Mouse (Mus musculus) left cerebral cortex, postnatal 25 days (tissue): Measurements from ENCODE around the gene Mkrn2os. TPM values are rescaled to one million over a fixed set of nuclear protein-coding genes. Genes with fewer than 3 reads are reported as not detected.

Experiments
- DNase-seq, 2 experiments: peaks; one replicate each; pipeline ENCODE4 v3.0.0; 2022; ENCODE audit warnings: low spot score in 2 of 2, mixed read lengths in 1 of 2
- intact Hi-C: fragments of 180-260 bp; cut with DNase I; formaldehyde crosslinking; loops from one replicate; pipeline ENCODE4 v1.15.1; 2025
- total RNA-seq, 2 experiments: library from RNA; stranded (reverse); gene quantifications; 2 replicates each; pipeline ENCODE4 v1.2.3; 2021

The Mkrn2os gene
- total RNA-seq, 2 experiments from 2014 or later: not detected

DNA sequence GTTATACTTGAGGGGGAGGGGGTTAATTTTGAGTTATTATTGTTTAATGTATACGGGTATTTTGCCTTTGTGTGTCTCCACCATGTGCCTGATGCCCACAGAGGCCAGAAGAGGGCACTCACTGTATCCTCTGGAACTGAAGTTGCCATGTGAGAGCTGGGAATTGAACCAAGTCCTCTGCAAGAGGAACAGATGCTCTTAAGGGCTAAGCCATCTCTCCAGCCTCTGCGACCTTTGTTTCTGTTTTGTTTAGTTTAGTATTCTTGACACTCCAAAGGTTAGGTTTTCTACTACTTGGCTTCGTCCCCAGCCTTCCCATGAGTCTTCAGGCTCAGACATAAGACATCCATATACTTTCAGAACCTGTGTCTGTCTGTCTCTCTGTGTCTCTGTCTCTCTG lies 8.2 kb downstream of the Mkrn2os start:
- no peak for DNase-seq
- intact Hi-C loops: no loop called here

DNA sequence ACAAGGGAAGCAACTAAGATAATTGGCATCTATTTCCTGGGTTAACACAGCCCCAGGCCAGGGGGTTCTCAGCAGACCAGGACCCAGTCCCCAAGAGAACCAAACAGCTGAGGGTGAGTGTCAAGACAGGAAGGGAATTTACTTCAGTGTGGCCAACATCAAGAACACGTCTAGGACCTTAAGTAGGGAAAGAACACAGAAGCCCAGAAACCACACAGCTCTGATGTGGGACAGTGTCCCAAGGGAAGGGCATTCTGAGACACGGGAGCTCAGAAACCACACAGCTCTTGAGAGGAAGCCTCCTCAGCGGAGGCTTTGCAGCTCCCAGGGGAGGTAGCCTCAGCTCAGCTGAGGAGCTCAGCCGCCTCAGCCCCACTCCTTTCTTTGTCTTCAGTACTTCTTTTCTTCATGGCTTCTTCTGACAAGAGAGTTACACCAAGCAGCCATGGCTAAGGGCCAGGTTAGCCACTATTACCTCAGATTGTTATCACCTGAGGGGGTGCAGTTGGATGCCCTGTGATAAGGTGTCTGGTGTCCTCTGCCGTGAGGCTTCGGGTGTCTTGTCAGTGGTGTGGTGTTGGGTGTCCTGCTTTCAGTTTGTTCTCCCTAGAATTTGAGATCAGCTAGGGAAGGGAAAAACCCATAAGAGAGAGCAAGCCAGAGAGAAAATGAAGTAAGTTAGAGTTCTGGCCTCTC lies 8.8 kb downstream of the Mkrn2os start:
- DNase-seq: no peak
- intact Hi-C loops: no loop called here

DNA sequence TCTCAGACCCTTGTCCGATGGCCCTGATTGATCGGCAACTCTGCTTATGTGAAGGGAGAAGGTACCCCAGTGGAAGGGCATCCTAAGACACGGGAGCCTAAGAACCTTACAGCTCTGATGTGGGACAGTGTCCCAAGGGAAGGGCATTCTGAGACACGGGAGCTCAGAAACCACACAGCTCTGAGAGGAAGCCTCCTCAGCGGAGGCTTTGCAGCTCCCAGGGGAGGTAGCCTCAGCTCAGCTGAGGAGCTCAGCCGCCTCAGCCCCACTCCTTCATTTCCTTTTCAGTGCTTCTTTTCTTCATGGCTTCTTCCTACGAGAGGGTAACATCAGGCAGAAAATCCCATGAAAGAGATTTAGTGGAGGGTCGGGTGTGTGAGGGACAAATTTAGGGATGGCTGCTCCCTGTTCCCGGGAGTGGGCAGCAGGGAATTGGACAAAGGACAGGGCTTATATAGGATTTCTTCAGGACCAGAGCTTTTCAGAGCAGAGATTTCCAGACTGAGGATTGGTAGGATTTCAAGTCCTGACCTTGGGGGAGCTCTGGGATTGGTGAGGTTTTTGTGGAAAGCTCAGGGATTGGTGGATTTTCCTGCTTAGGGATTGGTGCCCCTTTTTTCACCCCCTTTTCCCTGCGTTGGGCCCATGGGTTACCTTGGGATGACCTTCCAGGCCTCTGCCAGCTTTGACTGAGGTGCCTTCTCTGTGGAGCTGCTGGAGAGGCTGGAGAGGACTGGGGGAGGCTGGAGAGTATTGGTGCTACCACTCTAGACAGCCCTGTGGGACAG lies 9.9 kb downstream of the Mkrn2os start:
- intact Hi-C loops: no loop called here
- no peak for DNase-seq

DNA sequence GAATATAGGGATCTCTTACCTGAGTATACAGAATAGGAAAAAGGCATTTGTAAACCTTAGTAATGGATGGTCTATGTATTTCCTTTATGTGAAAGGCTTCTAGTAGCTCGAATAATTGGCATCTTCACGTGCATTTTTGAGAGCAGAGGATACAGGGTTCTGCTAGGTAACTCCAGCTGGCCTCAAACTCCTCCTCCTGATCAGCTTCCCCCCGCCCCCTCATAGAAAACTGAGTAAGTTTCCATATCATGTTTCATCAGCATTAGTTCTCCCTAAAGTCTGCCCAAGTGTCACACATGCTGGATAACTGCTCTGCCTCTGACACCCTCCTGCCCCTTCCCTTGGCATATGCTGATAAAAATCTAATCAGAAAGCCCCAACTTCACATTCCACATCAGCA lies 11.6 kb downstream of the Mkrn2os start:
- intact Hi-C loops: no loop called here
- DNase-seq: no peak

DNA sequence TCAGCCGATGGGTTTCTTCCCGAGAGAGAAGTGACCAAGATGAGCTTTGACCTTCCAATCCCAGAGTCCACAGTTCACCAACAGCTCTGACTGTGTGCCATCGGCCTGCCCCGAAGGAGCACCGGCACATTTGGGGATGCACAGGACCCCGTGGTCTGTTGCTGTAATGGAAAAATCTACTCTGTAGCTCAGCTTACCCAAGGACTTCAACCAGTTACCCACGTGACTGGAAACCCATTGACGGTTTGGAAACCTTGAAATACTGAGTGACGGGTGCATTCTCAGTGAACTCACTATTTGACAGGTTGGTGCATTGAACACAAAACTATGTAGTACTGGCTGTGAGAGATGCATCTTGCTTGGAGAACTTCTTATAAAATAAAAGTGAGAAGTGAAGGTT lies 14.4 kb downstream of the Mkrn2os start:
- intact Hi-C loops: no loop called here
- DNase-seq: no peak

DNA sequence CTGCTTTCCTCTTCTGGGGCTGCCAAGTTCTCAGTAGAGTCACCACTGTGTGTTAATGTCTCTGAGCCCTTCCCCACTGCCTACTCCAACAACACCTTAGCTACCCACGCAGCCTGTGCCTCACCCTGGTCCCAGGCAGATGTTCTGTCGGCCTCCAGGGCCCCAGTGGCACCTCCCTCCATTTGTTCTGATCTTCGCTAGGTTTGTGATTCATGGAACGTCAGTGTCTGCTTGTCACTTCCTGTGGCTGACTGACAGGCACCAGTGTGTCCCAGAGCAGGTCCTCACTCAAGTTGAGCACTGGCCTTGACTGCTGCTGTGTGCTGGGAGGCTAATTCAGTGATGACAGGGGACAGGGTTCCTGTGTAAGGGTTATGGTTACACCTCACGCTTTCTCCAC lies 15.0 kb downstream of the Mkrn2os start:
- intact Hi-C loops: no loop called here
- no peak for DNase-seq

DNA sequence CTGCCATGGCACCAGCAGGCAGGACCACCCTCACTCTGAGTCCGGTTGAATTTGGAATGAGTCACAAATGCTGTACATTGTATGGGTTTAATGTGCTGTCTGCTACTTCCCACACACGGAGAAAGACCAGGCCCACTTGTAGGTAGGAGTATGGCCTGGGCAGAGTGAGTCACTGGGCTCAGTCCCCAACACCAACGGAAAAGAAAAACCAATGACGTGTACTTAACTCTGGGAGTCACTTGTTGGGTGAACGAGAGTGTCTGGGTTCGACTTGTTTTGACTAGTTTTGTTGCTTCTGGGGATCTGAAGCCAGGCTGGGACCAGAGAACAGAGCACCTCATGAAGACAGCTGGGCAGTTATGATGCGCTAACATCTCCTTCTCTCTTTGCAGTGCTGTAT lies 18.2 kb downstream of the Mkrn2os start:
- intact Hi-C loops: no loop called here
- DNase-seq: peak in 1 of 2 experiments; percentile 6

DNA sequence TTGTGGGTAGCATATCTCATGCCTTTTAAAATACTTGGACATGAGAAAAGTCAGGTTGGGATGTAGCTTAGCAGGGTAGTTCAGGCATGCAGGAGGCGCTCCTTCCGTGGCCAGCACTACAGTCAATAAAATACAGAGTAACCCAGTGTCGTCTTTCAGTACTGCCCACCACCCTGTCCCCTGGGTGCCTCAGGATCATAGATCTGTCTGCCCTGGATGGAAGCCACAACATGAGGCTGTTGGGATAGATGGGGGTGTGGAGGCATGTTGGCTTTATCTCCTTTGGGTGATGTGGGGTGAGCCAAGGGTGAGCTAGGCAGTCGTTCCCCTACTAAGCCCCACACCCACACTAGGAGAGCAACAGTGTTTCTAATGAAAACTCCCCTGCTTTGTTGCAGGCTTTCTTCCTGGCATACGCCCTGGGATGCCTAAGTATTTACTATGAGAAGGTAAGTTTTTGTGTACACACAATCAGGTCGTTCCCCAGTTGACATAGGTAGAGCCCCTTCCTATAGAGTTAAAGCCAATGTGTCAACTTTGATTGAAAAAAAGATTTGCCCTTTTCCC lies 26.8 kb downstream of the Mkrn2os start:
- intact Hi-C loops: no loop called here

DNA sequence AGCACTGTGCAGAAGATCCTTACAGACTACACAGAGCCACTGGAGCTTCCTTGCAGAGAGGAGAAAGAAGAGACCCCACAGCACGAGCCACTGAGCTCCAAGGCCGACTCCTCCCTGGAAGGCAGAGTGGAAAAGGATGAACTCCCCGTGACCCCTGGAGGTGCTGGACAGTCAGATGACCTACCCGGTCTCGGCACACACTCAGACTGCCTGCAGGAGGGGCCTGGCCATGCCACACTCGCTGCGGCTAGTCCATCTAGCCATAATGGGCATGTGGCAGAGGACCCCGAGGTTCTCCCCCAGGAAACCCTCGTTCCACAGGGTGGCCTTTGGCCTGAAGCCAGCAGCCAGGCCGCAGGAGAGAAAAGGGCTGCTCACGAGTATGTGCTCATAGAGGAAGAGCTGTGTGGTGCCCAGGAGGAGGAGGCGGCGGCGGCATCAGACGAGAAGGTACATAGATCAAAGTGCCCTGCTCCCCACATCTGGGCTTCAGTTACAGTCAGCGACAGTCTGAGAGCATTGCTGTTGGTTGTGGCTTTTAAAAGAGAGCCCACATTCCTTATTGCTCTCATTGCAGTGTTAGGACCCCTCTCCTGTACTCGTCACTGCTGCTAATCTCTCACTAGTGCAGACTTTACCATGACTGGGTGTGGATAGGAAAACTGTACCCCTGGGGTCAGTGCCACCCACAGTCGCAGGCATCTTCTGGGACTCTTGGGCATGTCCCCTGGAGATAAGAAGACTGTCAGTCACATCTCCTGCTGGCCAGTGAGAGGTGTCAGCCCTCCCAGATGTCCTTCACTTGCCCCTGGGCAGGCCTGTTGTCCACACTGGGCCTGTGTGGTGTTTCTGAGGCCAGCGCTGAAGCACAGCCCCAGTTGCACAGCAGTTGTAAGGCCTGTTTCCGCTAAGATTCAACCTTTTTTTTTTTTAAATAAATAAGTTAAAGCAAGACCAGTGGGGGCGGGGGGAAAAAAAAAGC lies 32.4 kb downstream of the Mkrn2os start:
- no peak for DNase-seq
- intact Hi-C loops: no loop called here

More for the DNA sequence above, 26.8 kb downstream of the Mkrn2os start:
- DNase-seq: no peak

DNA sequence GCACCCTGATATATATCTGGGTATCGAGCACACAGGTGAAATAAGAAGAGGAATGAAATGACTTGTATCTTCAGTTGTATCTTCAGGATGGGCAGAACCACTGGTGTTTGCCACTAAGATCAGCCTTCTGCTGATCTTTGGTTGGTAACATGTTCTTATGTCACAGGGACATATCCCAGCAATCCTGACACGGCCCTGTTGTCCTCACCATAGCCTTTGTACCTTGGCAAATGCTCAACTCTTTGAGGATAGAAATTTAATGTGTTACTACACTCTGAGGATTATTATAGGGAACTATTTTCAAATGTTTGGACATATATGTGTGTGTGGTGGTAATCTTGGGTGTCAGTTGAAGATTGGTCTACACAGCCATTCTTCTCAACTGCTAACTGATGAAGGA lies 34.2 kb downstream of the Mkrn2os start:
- intact Hi-C loops: no loop called here
- DNase-seq: no peak

DNA sequence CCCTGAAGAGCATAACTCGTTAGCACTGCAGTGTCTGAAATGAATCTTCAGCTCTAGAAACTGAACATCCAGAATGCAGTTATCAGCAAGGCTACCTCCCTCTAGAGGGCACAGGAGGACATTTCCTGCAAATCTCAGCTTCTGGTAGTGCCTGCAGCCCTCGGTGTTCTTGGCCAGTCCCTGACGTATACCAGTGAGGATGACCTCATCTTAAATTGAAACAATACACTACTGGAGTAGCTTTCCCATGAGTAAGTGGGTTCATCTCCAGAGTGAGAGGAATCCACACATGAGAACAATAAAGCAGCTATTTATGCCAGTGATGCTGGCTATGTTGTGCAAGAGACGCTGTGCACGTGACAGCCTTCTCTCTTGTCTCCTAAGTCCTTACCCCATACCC lies 36.9 kb downstream of the Mkrn2os start:
- peak in 1 of 2 experiments; percentile 14 for DNase-seq
- intact Hi-C loops: no loop called here

DNA sequence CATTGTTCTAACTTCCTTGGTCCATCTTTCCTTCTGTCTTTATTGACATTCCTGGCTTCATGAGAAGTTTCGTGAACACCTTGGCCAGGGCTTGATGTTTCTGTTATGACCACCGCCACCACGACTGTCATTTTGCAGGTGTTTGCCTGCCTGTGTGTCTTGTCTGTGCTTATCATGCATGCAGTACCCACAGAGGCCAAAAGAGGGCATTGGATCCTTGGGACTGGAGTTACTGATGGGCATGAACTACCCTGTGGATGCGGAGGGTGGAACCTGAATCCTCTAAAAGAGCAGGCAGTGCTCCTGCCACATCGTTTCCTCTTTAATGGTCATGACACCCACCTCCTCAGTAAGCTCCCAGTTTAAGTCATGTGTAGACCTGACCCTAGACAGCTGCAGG lies 46.1 kb downstream of the Mkrn2os start:
- intact Hi-C loops: no loop called here
- peak; percentile 26 to 32 for DNase-seq

DNA sequence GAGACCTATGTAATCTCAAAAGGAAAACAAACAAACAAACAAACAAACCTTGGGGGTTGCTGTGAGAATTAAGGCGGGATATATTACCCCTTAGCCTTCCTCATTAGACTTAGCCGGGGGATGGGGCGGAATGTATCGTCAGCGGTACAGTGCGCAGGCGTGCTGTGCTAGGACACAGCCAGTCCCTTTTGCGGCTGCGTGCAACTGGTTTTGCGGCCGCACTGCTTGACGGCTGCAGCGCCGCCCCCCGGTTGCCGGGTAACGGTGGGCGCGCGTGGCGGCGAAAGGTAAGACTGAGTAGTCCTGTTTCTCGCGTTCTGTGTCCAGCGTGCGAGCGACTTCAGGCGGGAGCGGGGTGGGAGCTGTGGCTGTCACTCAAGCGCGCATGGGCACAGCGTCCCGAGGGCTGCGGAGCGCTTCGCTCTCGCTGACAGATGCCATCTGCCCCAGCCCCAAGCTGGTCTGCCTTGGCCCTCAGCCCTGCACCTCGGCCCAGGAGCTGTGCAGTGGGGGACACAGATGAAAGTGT lies 47.9 kb downstream of the Mkrn2os start, which contains the start of gene Tsen2:
Gene Tsen2 (plus strand): TSS at position 223 of the 529 bp plus-strand sequence.
- intact Hi-C loops: no loop called here
- peak; percentile 98 for DNase-seq

DNA sequence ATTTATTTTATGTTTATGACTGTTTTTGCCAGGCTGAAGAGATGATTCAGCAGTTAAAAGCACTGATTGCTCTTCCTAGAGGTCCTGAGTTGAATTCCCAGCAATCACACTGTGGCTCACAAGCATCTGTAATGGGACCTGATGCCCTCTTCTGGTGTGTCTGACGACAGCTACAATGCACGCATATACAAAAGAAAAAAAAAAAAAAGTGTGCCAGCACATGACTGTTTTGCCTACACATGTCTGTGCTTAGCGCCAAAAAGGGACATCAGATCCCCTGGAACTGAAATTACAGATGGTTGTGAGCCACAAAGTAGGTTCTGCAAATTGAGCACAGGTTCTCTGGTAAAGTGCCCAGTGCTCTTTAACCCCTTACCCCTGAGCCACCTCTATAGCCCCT lies 50.0 kb downstream of the Mkrn2os start:
- intact Hi-C loops: no loop called here
- no peak for DNase-seq

DNA sequence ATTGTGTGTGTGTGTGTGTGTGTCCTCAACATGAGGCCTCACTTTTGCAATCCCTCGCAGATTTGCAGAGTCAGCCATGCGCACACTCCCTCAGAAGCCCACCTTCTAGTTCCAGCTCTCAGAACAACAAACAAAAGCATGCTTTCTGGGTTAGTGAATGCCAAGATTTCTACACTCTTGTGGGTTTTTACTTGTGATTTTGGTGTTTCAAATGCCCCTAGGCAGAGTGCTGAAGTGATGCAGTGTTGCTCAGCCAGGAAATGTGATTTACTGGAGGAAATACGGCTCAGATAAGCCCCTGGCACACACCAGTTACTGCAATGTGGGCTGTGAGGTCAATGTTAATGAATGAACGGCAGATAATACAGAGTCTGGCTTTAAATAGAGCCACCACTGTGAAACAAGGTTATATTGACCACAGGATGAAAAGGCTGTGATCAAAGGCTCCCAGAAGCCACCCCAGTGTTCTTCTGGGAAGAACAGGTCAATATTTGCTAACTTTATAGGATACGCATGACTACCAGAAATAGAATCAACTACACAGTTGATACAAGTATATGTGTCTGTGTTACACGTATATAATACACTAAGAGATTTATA lies 50.6 kb downstream of the Mkrn2os start:
- no peak for DNase-seq
- intact Hi-C loops: no loop called here

DNA sequence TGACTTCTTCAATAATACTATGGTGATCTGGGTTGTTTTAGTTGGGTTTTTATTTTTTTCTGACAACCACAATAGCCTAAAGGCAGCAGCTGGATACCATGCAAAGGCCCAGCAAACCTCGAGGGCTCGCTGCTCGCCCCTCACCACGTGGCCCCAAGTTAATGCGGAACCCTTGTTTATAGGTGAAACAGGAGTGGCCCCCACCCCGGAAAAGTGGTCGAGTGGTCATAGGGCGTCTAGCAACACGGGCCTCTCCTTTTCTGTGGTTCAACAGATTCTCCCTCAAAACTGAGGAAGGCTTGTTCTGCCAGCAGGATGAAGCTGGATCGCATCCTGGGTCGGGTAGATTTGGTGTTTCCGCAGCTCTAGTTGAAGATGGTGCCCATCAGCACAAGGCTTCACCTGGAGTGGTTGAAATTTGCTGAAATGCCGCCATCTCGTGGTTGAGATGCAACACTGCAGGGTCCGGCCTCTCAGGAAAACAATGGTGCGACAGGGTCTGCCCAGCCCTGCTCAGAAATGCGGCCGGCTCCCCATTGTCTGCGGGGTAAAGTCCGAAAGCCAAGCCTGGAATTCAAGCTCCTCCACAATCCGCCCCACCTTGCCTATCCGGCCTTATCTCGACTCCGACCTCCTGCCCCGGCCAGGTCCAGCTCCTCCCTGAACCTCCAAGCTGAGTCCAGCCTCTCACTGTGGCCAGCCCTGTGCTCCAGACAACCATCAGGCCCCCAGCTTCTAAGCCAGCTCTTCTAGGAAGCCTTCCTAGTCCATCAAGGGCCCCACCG lies 53.5 kb downstream of the Mkrn2os start:
- intact Hi-C loops: loop anchor here (2.0 to 10.0 kb wide), 4 partner anchors 174 to 492 kb away; partner anchors contain the start of genes Gm17482 and Pparg

DNA sequence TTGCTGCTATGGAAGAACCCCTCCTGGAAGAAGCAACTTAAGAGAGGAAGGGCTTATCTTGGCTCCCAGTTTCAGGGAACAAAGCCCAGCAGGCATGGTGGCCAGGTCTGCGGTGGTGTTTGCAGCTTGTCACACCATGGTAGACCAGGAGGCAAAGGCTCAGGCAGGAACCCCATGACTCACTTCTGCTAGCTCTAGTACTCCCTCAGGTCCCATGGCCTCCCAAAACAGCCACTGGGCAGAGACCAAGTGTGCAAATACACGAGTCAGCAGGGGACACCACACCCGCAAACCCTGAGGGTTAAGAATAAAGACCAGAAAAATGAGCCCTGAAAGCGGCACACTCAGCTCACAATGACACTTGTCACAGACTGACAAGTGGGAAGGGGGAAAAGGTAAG lies 56.2 kb downstream of the Mkrn2os start:
- intact Hi-C loops: loop anchor here (5.0 to 10.0 kb wide), 3 partner anchors 171 to 489 kb away; partner anchors contain the start of gene Pparg
- DNase-seq: no peak

More for the DNA sequence above, 53.5 kb downstream of the Mkrn2os start:
- peak; percentile 80 to 83 for DNase-seq

DNA sequence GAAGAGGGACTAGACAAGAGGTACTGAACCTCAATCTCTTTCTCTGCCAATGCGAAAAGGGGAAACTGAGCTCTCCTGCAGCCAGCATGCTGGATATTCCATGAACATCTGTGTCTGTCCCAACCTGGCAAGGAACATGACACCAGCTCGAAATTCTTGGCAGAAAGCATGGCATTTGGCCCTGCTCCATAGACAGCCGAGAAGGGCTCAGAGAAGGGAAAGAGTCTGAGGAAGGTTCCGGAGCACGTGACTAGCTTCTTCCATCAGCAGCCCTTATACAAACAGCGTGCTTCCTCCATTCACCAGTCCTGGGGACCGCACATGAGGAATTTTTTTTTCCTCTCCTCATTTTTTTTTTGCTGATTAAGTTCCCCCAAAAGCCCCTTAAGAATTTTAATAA lies 57.8 kb downstream of the Mkrn2os start:
- intact Hi-C loops: loop anchor here (5.0 to 10.0 kb wide), 3 partner anchors 170 to 487 kb away; partner anchors contain the start of gene Pparg
- DNase-seq: peak; percentile 10 to 13
